Mouse (Mus musculus): ENCODE measurements around the gene Phlda1. TPM values are rescaled to one million over a fixed set of nuclear protein-coding genes. Genes with fewer than 3 reads are reported as not detected.

Phlda1 gene
- polyA plus RNA-seq, 1 experiment, result 91.0 TPM

DNA sequence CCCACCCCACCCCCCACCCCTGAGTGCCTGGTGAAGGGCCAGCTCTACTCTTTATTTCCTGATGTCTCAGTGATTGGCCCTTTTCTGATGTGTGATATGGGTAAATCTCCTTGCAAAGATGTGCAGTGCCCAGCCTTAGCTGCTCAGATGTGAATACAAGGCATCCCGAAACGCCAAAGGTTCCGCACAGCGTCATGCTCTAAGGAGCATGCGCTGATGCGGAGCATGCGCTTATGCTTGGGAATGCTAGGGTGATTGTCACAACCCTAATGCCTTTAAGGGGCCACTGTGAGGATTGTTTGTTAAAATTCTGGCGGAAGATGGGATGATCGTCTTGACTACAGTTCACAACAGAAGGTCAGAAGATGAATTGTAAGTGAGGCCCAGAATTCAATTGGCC, 34.6 kb downstream of the Phlda1 start:
- Histone ChIP-seq H3K27me3 (replicated peaks) (no peaks in the 10 kb centered on the region), H3K4me1 (peaks cover 52% of the 10 kb centered on the region), H3K4me3 (replicated peaks) (no peak overlapping the region), H3K36me3 (replicated peaks; ENCODE audit: low read length) (no peaks in the 10 kb centered on the region), H3K9me3 (peaks cover 3% of the 10 kb centered on the region; the same call in 1 of the 2 replicates)
- no peak for TF ChIP-seq FLI1 (IDR thresholded peaks at IDR 0.05; ENCODE audit: low read length)
- no peak for TF ChIP-seq GATA1 (IDR thresholded peaks at IDR 0.05; ENCODE audit: borderline replicate concordance, low read length)

DNA sequence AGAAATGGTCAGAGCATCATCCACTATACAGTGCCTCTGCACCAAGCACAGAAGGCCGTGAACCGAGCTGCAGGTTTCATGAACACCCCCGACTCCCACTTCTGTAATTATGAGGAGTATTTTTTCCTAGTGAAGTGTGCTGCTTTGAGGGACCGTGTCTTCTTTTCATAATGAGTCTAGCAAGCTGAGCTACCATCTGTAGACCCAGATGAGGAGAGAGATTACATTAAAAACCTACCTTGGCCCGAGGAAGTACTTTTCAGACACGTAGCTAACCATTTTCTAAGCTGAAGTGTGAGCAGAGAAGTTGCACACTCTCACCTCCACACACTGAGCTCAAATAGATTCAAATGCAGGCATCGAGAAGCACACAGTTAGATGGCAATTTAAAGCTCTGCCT, 37.0 kb downstream of the Phlda1 start:
- Histone ChIP-seq H3K9me3 (peaks cover 6% of the 10 kb centered on the region), H3K36me3 (replicated peaks; ENCODE audit: low read length) (no peaks in the 10 kb centered on the region), H3K4me3 (replicated peaks) (no peak overlapping the region), H3K27me3 (replicated peaks) (no peaks in the 10 kb centered on the region), H3K4me1 (peaks cover 65% of the 10 kb centered on the region)
- TF ChIP-seq FLI1 (IDR thresholded peaks at IDR 0.05; ENCODE audit: low read length) (no peak), GATA1 (IDR thresholded peaks at IDR 0.05; ENCODE audit: borderline replicate concordance, low read length) (no peak)

DNA sequence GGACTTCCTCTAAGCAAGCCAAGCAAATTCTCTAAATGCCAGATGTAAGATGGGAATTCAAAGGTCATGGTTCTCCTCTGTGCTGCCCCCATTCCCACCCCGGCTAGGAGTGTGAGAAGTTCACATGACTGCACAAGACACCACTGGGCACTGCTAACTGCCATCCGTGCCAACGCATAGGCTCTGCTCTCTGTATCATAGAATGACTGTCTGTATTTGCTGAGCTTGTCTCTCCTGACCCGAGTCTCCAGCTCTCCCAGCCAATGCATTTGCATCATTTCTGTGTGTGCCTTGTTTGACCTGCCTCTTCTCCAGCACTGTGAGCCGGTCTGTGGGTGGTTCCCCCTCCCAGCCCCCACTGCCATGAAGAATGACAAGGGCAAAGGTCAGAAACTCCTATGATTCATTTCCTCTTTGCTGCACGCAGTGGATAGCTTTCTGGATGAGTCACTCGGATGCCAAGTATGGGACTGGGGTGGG, 37.7 kb downstream of the Phlda1 start:
- H3K36me3 ChIP-seq (replicated peaks; ENCODE audit: low read length), result no peaks in the 10 kb centered on the region
- TF ChIP-seq GATA1 (IDR thresholded peaks at IDR 0.05; ENCODE audit: borderline replicate concordance, low read length), result no peak
- TF ChIP-seq FLI1 (IDR thresholded peaks at IDR 0.05; ENCODE audit: low read length), result no peak
- H3K27me3 ChIP-seq (replicated peaks), result no peaks in the 10 kb centered on the region
- peaks cover 6% of the 10 kb centered on the region for H3K9me3 ChIP-seq
- peaks cover 65% of the 10 kb centered on the region for H3K4me1 ChIP-seq
- peak overlapping the region; percentile 64 for H3K4me3 ChIP-seq (replicated peaks)

DNA sequence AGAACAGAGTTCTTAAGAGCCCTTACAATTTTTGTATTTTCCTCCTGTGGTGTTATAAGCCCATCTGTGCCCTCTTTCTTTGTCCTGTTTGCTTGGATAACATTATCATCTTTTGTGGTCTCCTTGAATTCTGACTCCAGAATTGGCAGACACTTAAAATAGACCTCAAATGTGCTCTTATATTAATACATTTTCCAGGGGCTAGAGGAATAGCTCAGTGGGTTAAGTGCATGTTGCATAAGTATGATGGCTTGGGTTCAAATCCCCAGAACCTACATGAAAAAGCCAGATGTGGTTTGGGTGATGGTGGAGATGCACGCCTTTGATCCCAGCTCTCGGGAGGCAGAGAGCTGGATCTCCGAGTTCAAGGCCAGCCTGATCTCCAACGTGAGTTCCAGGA, 38.2 kb downstream of the Phlda1 start:
- H3K9me3 ChIP-seq, result peaks cover 6% of the 10 kb centered on the region
- H3K4me1 ChIP-seq, result peaks cover 61% of the 10 kb centered on the region
- no peak for TF ChIP-seq FLI1 (IDR thresholded peaks at IDR 0.05; ENCODE audit: low read length)
- TF ChIP-seq GATA1 (IDR thresholded peaks at IDR 0.05; ENCODE audit: borderline replicate concordance, low read length), result no peak
- H3K36me3 ChIP-seq (replicated peaks; ENCODE audit: low read length), result no peaks in the 10 kb centered on the region
- no peak overlapping the region for H3K4me3 ChIP-seq (replicated peaks)
- H3K27me3 ChIP-seq (replicated peaks), result no peaks in the 10 kb centered on the region

DNA sequence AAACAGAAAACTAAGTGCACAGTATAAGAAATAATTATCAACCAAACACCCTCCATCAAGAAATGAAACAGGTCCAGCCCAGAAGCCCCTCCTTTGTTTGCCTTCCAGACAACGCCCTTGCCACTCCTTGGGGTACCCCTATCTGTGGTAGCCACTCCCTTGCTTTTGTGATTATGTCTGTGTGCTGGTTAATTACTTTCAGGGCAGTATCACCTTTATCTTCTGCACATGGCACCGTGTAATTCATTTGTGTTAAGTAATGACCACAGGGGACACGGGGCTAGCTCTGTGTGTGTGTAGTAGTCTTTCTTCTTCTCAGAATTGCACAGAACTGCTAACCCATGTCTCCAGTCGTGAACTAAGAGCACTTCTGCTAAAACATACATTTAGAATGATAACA, 39.6 kb downstream of the Phlda1 start:
- Histone ChIP-seq H3K36me3 (replicated peaks; ENCODE audit: low read length) (no peaks in the 10 kb centered on the region), H3K9me3 (peaks cover 6% of the 10 kb centered on the region), H3K4me1 (peaks cover 49% of the 10 kb centered on the region), H3K4me3 (replicated peaks) (no peak overlapping the region), H3K27me3 (replicated peaks) (no peaks in the 10 kb centered on the region)
- no peak for TF ChIP-seq GATA1 (IDR thresholded peaks at IDR 0.05; ENCODE audit: borderline replicate concordance, low read length)
- no peak for TF ChIP-seq FLI1 (IDR thresholded peaks at IDR 0.05; ENCODE audit: low read length)

DNA sequence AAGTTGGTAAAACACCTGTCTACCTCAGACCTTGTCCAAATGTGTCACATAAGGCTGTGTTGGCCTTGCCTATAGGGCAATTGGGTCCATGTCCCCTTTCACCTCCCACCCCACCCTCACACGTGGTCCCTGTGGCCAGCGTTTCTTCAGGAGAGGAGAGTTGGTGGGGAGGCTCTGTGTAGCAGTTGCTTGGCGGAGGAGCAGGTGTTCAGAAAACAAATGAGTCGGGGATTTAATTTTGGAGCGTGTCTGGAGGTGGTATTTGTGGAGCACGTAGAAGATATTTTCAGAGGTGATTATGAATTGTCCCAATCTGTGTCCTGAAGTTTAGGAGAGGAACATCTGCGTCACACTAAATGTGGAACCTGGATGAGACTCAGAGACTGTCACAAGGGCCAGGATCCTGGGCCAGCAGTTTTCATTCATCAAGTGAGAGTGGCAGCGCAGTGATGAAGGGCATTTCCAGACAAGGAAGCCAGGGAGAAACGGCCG, 41.8 kb downstream of the Phlda1 start:
- peaks cover 12% of the 10 kb centered on the region for H3K9me3 ChIP-seq
- peaks cover 6% of the 10 kb centered on the region for H3K36me3 ChIP-seq (replicated peaks; ENCODE audit: low read length)
- peaks cover 46% of the 10 kb centered on the region for H3K4me1 ChIP-seq
- no peaks in the 10 kb centered on the region for H3K27me3 ChIP-seq (replicated peaks)
- TF ChIP-seq GATA1 (IDR thresholded peaks at IDR 0.05; ENCODE audit: borderline replicate concordance, low read length) (no peak), FLI1 (IDR thresholded peaks at IDR 0.05; ENCODE audit: low read length) (no peak)
- no peak overlapping the region for H3K4me3 ChIP-seq (replicated peaks)

DNA sequence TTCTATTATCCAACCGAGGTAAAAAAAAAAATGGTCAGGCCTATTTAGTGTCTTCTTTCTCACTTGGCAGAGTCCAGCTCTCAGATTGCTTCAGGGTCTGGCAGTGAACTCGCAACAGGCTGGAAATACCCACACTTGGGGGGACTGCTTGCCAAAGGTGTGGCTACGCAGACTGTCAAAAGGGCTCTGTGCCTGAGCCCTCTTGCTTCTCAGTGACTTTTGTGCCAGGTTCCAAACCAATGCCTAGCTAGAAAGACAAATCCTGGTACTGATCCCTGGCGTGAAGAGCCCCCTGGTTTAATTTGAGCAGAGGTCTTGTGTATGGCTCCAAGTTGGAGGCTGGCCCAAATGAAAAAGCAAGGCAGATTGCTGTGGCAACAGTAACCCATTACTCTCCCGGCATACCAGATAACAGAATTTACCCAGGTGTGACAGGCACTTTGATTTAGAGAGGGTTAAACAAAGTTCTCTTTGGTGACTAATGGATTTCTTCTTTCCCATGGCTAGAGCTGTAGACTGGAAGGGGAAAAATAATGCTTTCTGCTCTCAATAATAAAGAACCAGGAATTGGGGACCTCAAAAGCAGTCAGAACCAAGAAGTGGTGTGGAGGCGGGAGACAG, 44.1 kb downstream of the Phlda1 start:
- Histone ChIP-seq H3K36me3 (replicated peaks; ENCODE audit: low read length) (peaks cover 6% of the 10 kb centered on the region), H3K4me1 (peaks cover 35% of the 10 kb centered on the region), H3K9me3 (peaks cover 12% of the 10 kb centered on the region), H3K27me3 (replicated peaks) (no peaks in the 10 kb centered on the region), H3K4me3 (replicated peaks) (no peak overlapping the region)
- TF ChIP-seq GATA1 (IDR thresholded peaks at IDR 0.05; ENCODE audit: borderline replicate concordance, low read length) (no peak), FLI1 (IDR thresholded peaks at IDR 0.05; ENCODE audit: low read length) (no peak)

DNA sequence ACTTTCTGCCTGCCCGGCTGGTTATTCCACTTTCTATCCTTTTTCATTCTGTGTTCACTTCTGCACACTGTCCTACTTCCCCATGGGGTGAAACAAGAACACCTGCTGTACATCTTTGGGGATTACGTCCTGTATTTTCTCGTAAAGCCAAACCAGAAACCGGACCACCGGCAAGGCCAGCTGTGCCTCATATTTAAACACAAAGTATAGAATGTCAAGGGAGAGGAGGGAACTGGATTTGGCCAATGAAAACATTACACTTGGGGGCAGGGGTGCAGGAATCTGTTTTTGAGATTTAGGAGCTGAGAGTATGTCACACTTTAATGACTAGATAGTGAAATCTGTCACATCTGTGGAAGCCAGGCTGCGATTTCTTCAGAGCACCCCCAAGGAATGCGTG, 47.6 kb downstream of the Phlda1 start:
- no peak overlapping the region for H3K4me3 ChIP-seq (replicated peaks)

DNA sequence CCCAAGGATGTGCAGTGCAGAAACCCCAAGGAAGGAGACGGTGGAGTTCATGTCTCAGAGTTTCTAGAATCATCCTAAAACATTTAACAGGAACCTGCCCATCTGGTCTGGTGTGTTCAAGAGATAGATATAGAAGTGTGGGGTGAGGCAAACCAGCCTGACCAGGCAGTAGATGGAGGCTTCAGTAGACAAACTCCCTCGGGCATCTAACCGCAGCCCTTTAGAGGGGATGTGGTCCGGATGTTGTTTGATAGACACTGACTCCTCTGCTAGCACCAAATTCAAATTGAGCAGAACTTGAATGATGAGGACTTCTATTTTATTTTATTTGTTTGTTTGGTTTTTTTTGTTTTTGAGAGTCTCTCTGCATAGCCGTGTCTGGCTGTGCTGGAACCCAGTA, 48.6 kb downstream of the Phlda1 start:
- TF ChIP-seq GATA1 (IDR thresholded peaks at IDR 0.05; ENCODE audit: borderline replicate concordance, low read length), result no peak
- TF ChIP-seq FLI1 (IDR thresholded peaks at IDR 0.05; ENCODE audit: low read length), result no peak
- Histone ChIP-seq H3K9me3 (peaks cover 18% of the 10 kb centered on the region), H3K36me3 (replicated peaks; ENCODE audit: low read length) (peaks cover 13% of the 10 kb centered on the region), H3K4me1 (peaks cover 53% of the 10 kb centered on the region), H3K27me3 (replicated peaks) (no peaks in the 10 kb centered on the region), H3K4me3 (replicated peaks) (no peak overlapping the region)

More for the DNA sequence above, 47.6 kb downstream of the Phlda1 start:
- peaks cover 49% of the 10 kb centered on the region for H3K4me1 ChIP-seq
- H3K9me3 ChIP-seq, result peaks cover 18% of the 10 kb centered on the region
- TF ChIP-seq FLI1 (IDR thresholded peaks at IDR 0.05; ENCODE audit: low read length) (no peak), GATA1 (IDR thresholded peaks at IDR 0.05; ENCODE audit: borderline replicate concordance, low read length) (no peak)
- H3K36me3 ChIP-seq (replicated peaks; ENCODE audit: low read length), result peaks cover 13% of the 10 kb centered on the region
- no peaks in the 10 kb centered on the region for H3K27me3 ChIP-seq (replicated peaks)

DNA sequence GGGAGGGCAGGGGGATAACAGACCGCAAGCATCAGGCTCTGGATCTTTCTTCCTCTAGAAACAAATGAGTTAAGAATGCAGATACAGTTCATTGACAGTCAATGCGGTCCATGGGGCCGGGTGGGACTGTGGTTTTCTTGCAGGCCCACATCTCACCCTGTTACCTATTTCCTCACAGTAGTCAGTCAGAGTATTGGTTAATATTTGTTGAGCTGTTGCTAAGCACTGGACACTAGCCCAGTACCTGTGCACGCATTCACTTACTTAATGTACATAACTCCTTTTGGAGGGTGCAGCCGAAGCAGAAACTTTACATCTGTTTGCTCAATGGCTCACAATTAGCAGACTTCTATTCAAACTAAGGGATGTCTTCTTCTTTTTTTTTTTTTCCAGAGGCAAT, 52.1 kb downstream of the Phlda1 start:
- TF ChIP-seq GATA1 (IDR thresholded peaks at IDR 0.05; ENCODE audit: borderline replicate concordance, low read length) (no peak), FLI1 (IDR thresholded peaks at IDR 0.05; ENCODE audit: low read length) (no peak)
- Histone ChIP-seq H3K9me3 (peaks cover 9% of the 10 kb centered on the region), H3K4me3 (replicated peaks) (no peak overlapping the region), H3K36me3 (replicated peaks; ENCODE audit: low read length) (peaks cover 8% of the 10 kb centered on the region), H3K4me1 (peaks cover 67% of the 10 kb centered on the region), H3K27me3 (replicated peaks) (no peaks in the 10 kb centered on the region)

Other genes with a start within 250 kb of the Phlda1 start
- gene Bbs10, start 207.6 kb upstream of the Phlda1 start, polyA plus RNA-seq (2012; ENCODE audit: insufficient read depth, low replicate concordance), result 0.97 TPM in 1 of 2 replicates, not detected in the other
- 40.1 and 96.6 TPM in 2 replicates for gene Nap1l1, start 33.1 kb upstream of the Phlda1 start, polyA plus RNA-seq (2012; ENCODE audit: insufficient read depth, low replicate concordance)